Mouse (Mus musculus) CH12F3 (cell line): ENCODE data around the gene Xbp1.
"Not testable (repeated sequence)": the region's sequence is repeated elsewhere in the genome, so short reads cannot be mapped to it uniquely, and the experiment has no call there.

ENCODE experiments used
- in situ Hi-C: fragments of 300-500 bp; cut with MboI; formaldehyde crosslinking; loops from 2 replicates; pipeline ENCODE4 v1.14.3; 2020; ENCODE audit warnings: low sequenced_read_pairs

The Xbp1 gene

GRCm38 (mm10) chr11:5520412-5521265 is at the start of gene Xbp1:
Xbp1 (plus strand) TSS chr11:5520659.
- in situ Hi-C loops = no loop called here

- in situ Hi-C loops = no loop called here
These were observed 46.3 kb upstream of the Xbp1 start for GRCm38 (mm10) chr11:5474130-5474529.

- in situ Hi-C loops = not testable (repeated sequence)
These were observed 44.8 kb upstream of the Xbp1 start for GRCm38 (mm10) chr11:5475556-5476118.

GRCm38 (mm10) chr11:5476806-5477205 is 43.7 kb upstream of the Xbp1 start:
- in situ Hi-C loops = no loop called here

GRCm38 (mm10) chr11:5478193-5478592 is 42.3 kb upstream of the Xbp1 start:
- in situ Hi-C loops = no loop called here

- in situ Hi-C loops = no loop called here
These were observed 41.6 kb upstream of the Xbp1 start for GRCm38 (mm10) chr11:5478831-5479230.

- in situ Hi-C loops = loop anchor here (10.0 kb wide), 1 partner anchor 292 kb away; no protein-coding TSS in a partner anchor
These were observed 37.9 kb upstream of the Xbp1 start for GRCm38 (mm10) chr11:5482581-5482980.

- in situ Hi-C loops = loop anchor here (10.0 kb wide), 1 partner anchor 289 kb away; no protein-coding TSS in a partner anchor
These were observed 35.1 kb upstream of the Xbp1 start for GRCm38 (mm10) chr11:5485193-5486011.

- in situ Hi-C loops = loop anchor here (10.0 kb wide), 1 partner anchor 285 kb away; no protein-coding TSS in a partner anchor
These were observed 31.0 kb upstream of the Xbp1 start for GRCm38 (mm10) chr11:5489433-5489832.

GRCm38 (mm10) chr11:5490989-5491656 is 29.3 kb upstream of the Xbp1 start:
- in situ Hi-C loops = no loop called here

GRCm38 (mm10) chr11:5491912-5492311 is 28.5 kb upstream of the Xbp1 start:
- in situ Hi-C loops = no loop called here

GRCm38 (mm10) chr11:5493869-5494268 is 26.6 kb upstream of the Xbp1 start:
- in situ Hi-C loops = no loop called here

- in situ Hi-C loops = no loop called here
These were observed 25.1 kb upstream of the Xbp1 start for GRCm38 (mm10) chr11:5495286-5495832.

- in situ Hi-C loops = no loop called here
These were observed 24.6 kb upstream of the Xbp1 start for GRCm38 (mm10) chr11:5495906-5496305.

GRCm38 (mm10) chr11:5496559-5497248 is 23.8 kb upstream of the Xbp1 start:
- in situ Hi-C loops = no loop called here

GRCm38 (mm10) chr11:5498422-5498821 is 22.0 kb upstream of the Xbp1 start:
- in situ Hi-C loops = no loop called here

GRCm38 (mm10) chr11:5498931-5499661 is 21.4 kb upstream of the Xbp1 start:
- in situ Hi-C loops = no loop called here

GRCm38 (mm10) chr11:5499961-5500644 is 20.4 kb upstream of the Xbp1 start:
- in situ Hi-C loops = no loop called here
